Mouse (Mus musculus): ENCODE results near the gene Pde8a. TPM values are rescaled to one million over a fixed set of nuclear protein-coding genes. Genes with fewer than 3 reads are reported as not detected.
A peak's percentile ranks its signal among the peaks of the same experiment; 100 is the strongest.

Gene Pde8a
- polyA plus RNA-seq, 1 experiment from 2014 or later = 3.6 TPM

GRCm38 (mm10) chr7:81311581-81311980 is 98.2 kb downstream of the Pde8a start:
- H3K9ac ChIP-seq (replicated peaks) = no peak overlapping the region
- no peak overlapping the region for H3K27ac ChIP-seq
- no peaks in the 10 kb centered on the region for H3K36me3 ChIP-seq
- H3K4me2 ChIP-seq = no peak overlapping the region
- H3K9me3 ChIP-seq = no peaks in the 10 kb centered on the region
- no peaks in the 10 kb centered on the region for H3K4me1 ChIP-seq (replicated peaks)
- no peak for ATAC-seq (ENCODE audit: insufficient number of reproducible peaks, insufficient read depth, low FRiP score, low TSS enrichment, low read depth)
- H3K27me3 ChIP-seq = no peaks in the 10 kb centered on the region
- H3K4me3 ChIP-seq (replicated peaks) = no peak overlapping the region

GRCm38 (mm10) chr7:81315583-81315982 is 102.2 kb downstream of the Pde8a start:
- Histone ChIP-seq H3K27ac (no peak overlapping the region), H3K27me3 (no peaks in the 10 kb centered on the region), H3K4me3 (replicated peaks) (no peak overlapping the region), H3K9ac (replicated peaks) (no peak overlapping the region), H3K36me3 (no peaks in the 10 kb centered on the region), H3K4me1 (replicated peaks) (0 out of 2 replicates have a peak, but pooled peaks cover 5% of the 10 kb centered on the region), H3K9me3 (no peaks in the 10 kb centered on the region), H3K4me2 (no peak overlapping the region)
- ATAC-seq (ENCODE audit: insufficient number of reproducible peaks, insufficient read depth, low FRiP score, low TSS enrichment, low read depth) = no peak
- 72% methylated on average over 8 of the region's 8 CpGs for WGBS

GRCm38 (mm10) chr7:81319749-81320148 is 106.4 kb downstream of the Pde8a start:
- Histone ChIP-seq H3K27ac (no peak overlapping the region), H3K27me3 (no peaks in the 10 kb centered on the region), H3K9ac (replicated peaks) (no peak overlapping the region), H3K36me3 (no peaks in the 10 kb centered on the region; the same call in 1 of the 2 replicates), H3K4me3 (replicated peaks) (no peak overlapping the region), H3K9me3 (no peaks in the 10 kb centered on the region), H3K4me2 (no peak overlapping the region), H3K4me1 (replicated peaks) (0 out of 2 replicates have a peak, but pooled peaks cover 12% of the 10 kb centered on the region)
- WGBS = 73% methylated on average over 6 of the region's 6 CpGs
- ATAC-seq (ENCODE audit: insufficient number of reproducible peaks, insufficient read depth, low FRiP score, low TSS enrichment, low read depth) = no peak

GRCm38 (mm10) chr7:81321776-81322175 is 108.4 kb downstream of the Pde8a start:
- Histone ChIP-seq H3K9ac (replicated peaks) (no peak overlapping the region), H3K4me2 (no peak overlapping the region), H3K27me3 (no peaks in the 10 kb centered on the region), H3K27ac (no peak overlapping the region), H3K4me1 (replicated peaks) (0 out of 2 replicates have a peak, but pooled peaks cover 12% of the 10 kb centered on the region), H3K4me3 (replicated peaks) (no peak overlapping the region), H3K9me3 (no peaks in the 10 kb centered on the region), H3K36me3 (peaks cover 2% of the 10 kb centered on the region; the same call in 1 of the 2 replicates)
- no peak for ATAC-seq (ENCODE audit: insufficient number of reproducible peaks, insufficient read depth, low FRiP score, low TSS enrichment, low read depth)
- 82% methylated on average over 5 of the region's 5 CpGs for WGBS

GRCm38 (mm10) chr7:81326043-81326442 is 112.6 kb downstream of the Pde8a start:
- WGBS = 91% methylated on average over 12 of the region's 12 CpGs

GRCm38 (mm10) chr7:81326859-81327258 is 113.5 kb downstream of the Pde8a start:
- Histone ChIP-seq H3K36me3 (peaks cover 36% of the 10 kb centered on the region; the same call in 1 of the 2 replicates), H3K4me1 (replicated peaks) (0 out of 2 replicates have a peak, but pooled peaks cover 3% of the 10 kb centered on the region), H3K4me2 (no peak overlapping the region), H3K27me3 (no peaks in the 10 kb centered on the region), H3K9me3 (no peaks in the 10 kb centered on the region), H3K9ac (replicated peaks) (no peak overlapping the region), H3K27ac (no peak overlapping the region), H3K4me3 (replicated peaks) (no peak overlapping the region)
- WGBS = 85% methylated on average over 6 of the region's 6 CpGs
- ATAC-seq (ENCODE audit: insufficient number of reproducible peaks, insufficient read depth, low FRiP score, low TSS enrichment, low read depth) = no peak

More at GRCm38 (mm10) chr7:81326043-81326442, 112.6 kb downstream of the Pde8a start:
- Histone ChIP-seq H3K4me2 (no peak overlapping the region), H3K36me3 (peaks cover 33% of the 10 kb centered on the region; the same call in 1 of the 2 replicates), H3K4me1 (replicated peaks) (0 out of 2 replicates have a peak, but pooled peaks cover 2% of the 10 kb centered on the region), H3K4me3 (replicated peaks) (no peak overlapping the region), H3K9ac (replicated peaks) (no peak overlapping the region), H3K9me3 (no peaks in the 10 kb centered on the region), H3K27ac (no peak overlapping the region), H3K27me3 (no peaks in the 10 kb centered on the region)
- ATAC-seq (ENCODE audit: insufficient number of reproducible peaks, insufficient read depth, low FRiP score, low TSS enrichment, low read depth) = no peak

- no peak overlapping the region for H3K9ac ChIP-seq (replicated peaks)
- peaks cover 42% of the 10 kb centered on the region; the same call in 1 of the 2 replicates for H3K36me3 ChIP-seq
- H3K9me3 ChIP-seq = no peaks in the 10 kb centered on the region
- no peaks in the 10 kb centered on the region for H3K27me3 ChIP-seq
- no peak overlapping the region for H3K27ac ChIP-seq
- no peak for ATAC-seq (ENCODE audit: insufficient number of reproducible peaks, insufficient read depth, low FRiP score, low TSS enrichment, low read depth)
- 81% methylated on average over 10 of the region's 10 CpGs for WGBS
- H3K4me3 ChIP-seq (replicated peaks) = no peak overlapping the region
- H3K4me1 ChIP-seq (replicated peaks) = 0 out of 2 replicates have a peak, but pooled peaks cover 3% of the 10 kb centered on the region
- H3K4me2 ChIP-seq = no peak overlapping the region
Measured at GRCm38 (mm10) chr7:81327661-81328060, 114.3 kb downstream of the Pde8a start.

GRCm38 (mm10) chr7:81330767-81331166 is 117.4 kb downstream of the Pde8a start:
- Histone ChIP-seq H3K36me3 (peaks cover 60% of the 10 kb centered on the region), H3K27me3 (no peaks in the 10 kb centered on the region)

GRCm38 (mm10) chr7:81331851-81332250 is 118.5 kb downstream of the Pde8a start:
- H3K36me3 ChIP-seq = peaks cover 68% of the 10 kb centered on the region
- WGBS = 84% methylated on average over 7 of the region's 7 CpGs
- no peak overlapping the region for H3K4me2 ChIP-seq
- no peak overlapping the region for H3K27ac ChIP-seq
- no peaks in the 10 kb centered on the region for H3K9me3 ChIP-seq
- no peaks in the 10 kb centered on the region for H3K27me3 ChIP-seq
- 0 out of 2 replicates have a peak, but pooled peaks cover 3% of the 10 kb centered on the region for H3K4me1 ChIP-seq (replicated peaks)
- no peak for ATAC-seq (ENCODE audit: insufficient number of reproducible peaks, insufficient read depth, low FRiP score, low TSS enrichment, low read depth)
- H3K4me3 ChIP-seq (replicated peaks) = no peak overlapping the region
- H3K9ac ChIP-seq (replicated peaks) = no peak overlapping the region

More at GRCm38 (mm10) chr7:81330767-81331166, 117.4 kb downstream of the Pde8a start:
- no peaks in the 10 kb centered on the region for H3K9me3 ChIP-seq
- H3K27ac ChIP-seq = no peak overlapping the region
- ATAC-seq (ENCODE audit: insufficient number of reproducible peaks, insufficient read depth, low FRiP score, low TSS enrichment, low read depth) = no peak
- no peak overlapping the region for H3K4me3 ChIP-seq (replicated peaks)
- H3K4me2 ChIP-seq = no peak overlapping the region
- 0 out of 2 replicates have a peak, but pooled peaks cover 3% of the 10 kb centered on the region for H3K4me1 ChIP-seq (replicated peaks)
- 11% methylated on average over 3 of the region's 3 CpGs for WGBS
- H3K9ac ChIP-seq (replicated peaks) = no peak overlapping the region

- Histone ChIP-seq H3K36me3 (peaks cover 76% of the 10 kb centered on the region), H3K9me3 (no peaks in the 10 kb centered on the region; the same call in 1 of the 2 replicates), H3K4me1 (replicated peaks) (0 out of 2 replicates have a peak, but pooled peaks cover 3% of the 10 kb centered on the region), H3K4me3 (replicated peaks) (no peak overlapping the region), H3K27me3 (no peaks in the 10 kb centered on the region), H3K27ac (peak overlapping the region; percentile 53; the same call in 1 of the 2 replicates), H3K4me2 (no peak overlapping the region), H3K9ac (replicated peaks) (no peak overlapping the region)
- ATAC-seq (ENCODE audit: insufficient number of reproducible peaks, insufficient read depth, low FRiP score, low TSS enrichment, low read depth) = no peak
- 90% methylated on average over 18 of the region's 18 CpGs for WGBS
Measured at GRCm38 (mm10) chr7:81335705-81336431, 122.5 kb downstream of the Pde8a start.

GRCm38 (mm10) chr7:81336432-81336786 is 123.0 kb downstream of the Pde8a start:
- Histone ChIP-seq H3K4me3 (replicated peaks) (no peak overlapping the region), H3K27ac (peak overlapping the region; percentile 53; the same call in 1 of the 2 replicates), H3K9ac (replicated peaks) (no peak overlapping the region), H3K36me3 (peaks cover 82% of the 10 kb centered on the region), H3K4me1 (replicated peaks) (0 out of 2 replicates have a peak, but pooled peaks cover under 1% of the 10 kb centered on the region), H3K4me2 (no peak overlapping the region), H3K27me3 (no peaks in the 10 kb centered on the region), H3K9me3 (no peaks in the 10 kb centered on the region; the same call in 1 of the 2 replicates)
- no peak for ATAC-seq (ENCODE audit: insufficient number of reproducible peaks, insufficient read depth, low FRiP score, low TSS enrichment, low read depth)
- WGBS = 45% methylated on average over 8 of the region's 8 CpGs
